Mouse (Mus musculus) lung, postnatal 0 days (tissue): ENCODE results near the gene Acaa1b.

ENCODE experiments used
- CTCF ChIP-seq: IDR thresholded peaks from 2 replicates; pipeline ENCODE4 v1.5.1; 2016; ENCODE audit warnings: antibody characterized with exemption, mild to moderate bottlenecking
- EP300 ChIP-seq: IDR thresholded peaks from 2 replicates; pipeline ENCODE4 v1.6.1; 2016; ENCODE audit warnings: antibody characterized with exemption, mild to moderate bottlenecking, control low read depth

- TF ChIP-seq CTCF = no peak
- no peak for TF ChIP-seq EP300
Measured at GRCm38 (mm10) chr9:119143372-119143771, 13.5 kb downstream of the Acaa1b start.
